Mouse (Mus musculus) liver, embryonic 15.5 days (tissue): ENCODE data around the gene Ptms. TPM values are rescaled to one million over a fixed set of nuclear protein-coding genes. Genes with fewer than 3 reads are reported as not detected.
"Not testable (repeated sequence)": the region's sequence is repeated elsewhere in the genome, so short reads cannot be mapped to it uniquely, and the experiment has no call there.

Source experiments
- ATAC-seq: fragments of 200-750 bp; cut with Nextera tagmentation; 2 replicates; pipeline ENCODE4 v1.8.0; 2017; ENCODE audit warnings: moderate number of reproducible peaks, mild to moderate bottlenecking, moderate library complexity; ENCODE audit not compliant: insufficient read depth
- H3K27ac ChIP-seq: fragments of 300-500 bp; sonication (generic); replicated peaks from 2 replicates; pipeline ENCODE4 v1.5.1; 2015; ENCODE audit warnings: mild to moderate bottlenecking, inconsistent platforms
- H3K27me3 ChIP-seq: fragments of 300-500 bp; sonication (generic); 2 replicates; pipeline ENCODE4 v1.6.1; 2015; ENCODE audit warnings: mild to moderate bottlenecking, inconsistent platforms
- H3K36me3 ChIP-seq: fragments of 300-500 bp; sonication (generic); replicated peaks from 2 replicates; pipeline ENCODE4 v1.6.1; 2015; ENCODE audit warnings: moderate library complexity, mild to moderate bottlenecking, inconsistent platforms
- H3K4me1 ChIP-seq: fragments of 300-500 bp; sonication (generic); replicated peaks from 2 replicates; pipeline ENCODE4 v1.6.1; 2015; ENCODE audit warnings: inconsistent platforms
- H3K4me2 ChIP-seq: fragments of 300-500 bp; sonication (generic); 2 replicates; pipeline ENCODE4 v1.6.1; 2015; ENCODE audit warnings: moderate library complexity, mild to moderate bottlenecking, inconsistent platforms
- H3K4me3 ChIP-seq: fragments of 300-500 bp; sonication (generic); replicated peaks from 2 replicates; pipeline ENCODE4 v1.5.1; 2015; ENCODE audit warnings: mild to moderate bottlenecking, inconsistent platforms
- H3K9ac ChIP-seq: fragments of 300-500 bp; sonication (generic); 2 replicates; pipeline ENCODE4 v1.6.1; 2015; ENCODE audit warnings: moderate library complexity, mild to moderate bottlenecking, inconsistent platforms
- H3K9me3 ChIP-seq: fragments of 300-500 bp; sonication (generic); replicated peaks from 2 replicates; pipeline ENCODE4 v1.6.1; 2016; ENCODE audit warnings: inconsistent platforms
- WGBS: fragments of 180-500 bp; shearing (Covaris S2); methylation state at CpG from one replicate; pipeline ENCODE4 v1.1.7; 2015; ENCODE audit warnings: mixed read lengths; ENCODE audit not compliant: insufficient replicate concordance; 5-methylcytosine and 5-hydroxymethylcytosine counted together
- polyA plus RNA-seq: library from polyadenylated mRNA; unstranded; fragments of >200 nt; fragmentation: Nextera tagmentation; extraction: Ambion mirVana; gene quantifications from 2 replicates; pipeline ENCODE4 v1.2.1, GENCODE M21; 2015

Gene Ptms
- polyA plus RNA-seq, 1 experiment from 2014 or later, result 56.2 TPM

DNA sequence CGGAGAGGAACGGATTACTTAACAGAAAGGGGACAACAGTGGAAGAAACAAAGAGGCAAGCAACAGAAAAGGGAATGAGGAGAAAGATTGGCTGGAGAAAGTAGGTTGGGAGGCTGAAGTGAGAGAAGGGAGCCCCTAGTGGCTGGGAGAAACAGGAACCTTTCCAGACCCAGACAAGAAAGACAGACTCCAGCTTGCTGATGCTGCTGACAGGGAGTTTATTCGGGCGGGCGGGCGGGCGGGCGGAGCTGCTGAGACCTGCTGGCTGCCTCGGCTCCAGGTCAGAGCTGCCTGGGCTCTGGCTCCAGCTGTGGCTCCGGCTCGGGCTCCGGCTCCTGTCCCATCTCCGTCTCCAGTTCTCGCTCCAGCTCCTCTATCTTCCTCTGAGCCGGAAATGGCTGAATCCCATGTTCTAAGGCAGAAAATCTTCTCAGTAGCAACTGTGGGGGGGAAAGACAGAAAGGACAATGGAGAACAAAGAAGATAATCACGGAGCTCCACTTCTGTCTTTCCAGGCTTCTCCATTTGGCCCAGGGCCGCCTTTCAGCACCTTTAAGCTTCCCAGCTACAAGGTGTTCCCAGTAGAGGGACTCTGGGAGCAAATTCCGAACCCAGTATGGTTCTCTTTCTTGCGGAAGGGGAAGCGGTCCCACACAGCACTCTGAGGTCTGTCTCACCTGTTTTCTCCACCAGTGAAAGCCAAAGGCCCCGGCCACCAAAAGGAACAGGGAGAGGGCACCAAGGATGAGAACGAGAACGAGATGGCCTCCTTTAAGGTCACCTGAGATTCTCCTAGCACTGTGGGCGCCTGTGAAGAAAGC is 15.5 kb downstream of the Ptms start:
- H3K4me2 ChIP-seq, result peak overlapping the region; percentile 94
- ATAC-seq, result peak; percentile 59
- WGBS, result 25% methylated on average over 24 of the region's 24 CpGs

DNA sequence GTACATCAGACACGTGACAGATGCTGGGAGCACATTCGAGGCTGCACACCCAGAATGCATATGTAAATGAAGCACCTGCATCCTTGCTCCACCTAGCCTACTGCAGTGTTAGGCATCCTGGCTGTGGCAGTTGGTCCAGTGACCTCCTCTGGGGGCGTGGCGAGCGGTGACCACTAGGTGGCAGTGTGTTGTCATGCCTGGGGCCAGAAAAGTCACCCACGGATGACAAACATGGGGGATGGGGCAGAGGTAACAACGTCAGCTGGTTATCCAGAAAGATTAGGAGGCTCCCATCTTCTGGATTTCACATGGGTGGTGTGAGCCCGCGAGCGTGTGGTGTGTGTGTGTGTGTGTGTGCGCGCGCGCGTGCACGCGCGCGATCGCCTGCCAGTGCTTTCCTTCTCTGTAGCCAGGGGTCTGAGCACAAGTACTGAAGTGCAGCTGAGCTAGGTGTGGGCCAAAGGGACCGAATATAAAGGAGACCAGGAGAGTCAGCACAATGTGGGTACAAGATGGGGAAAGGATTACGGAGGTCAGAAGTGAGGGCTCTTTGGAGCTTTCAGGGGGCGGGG is 16.2 kb downstream of the Ptms start:
- under 1% methylated on average over 23 of the region's 23 CpGs for WGBS

More for the DNA sequence above, 15.5 kb downstream of the Ptms start:
- peak overlapping the region; percentile 81 for H3K27ac ChIP-seq
- H3K27me3 ChIP-seq, result peaks cover 16% of the 10 kb centered on the region
- no peaks in the 10 kb centered on the region for H3K9me3 ChIP-seq
- H3K4me1 ChIP-seq, result peaks cover 12% of the 10 kb centered on the region
- H3K36me3 ChIP-seq, result no peaks in the 10 kb centered on the region
- peak overlapping the region; percentile 51 for H3K9ac ChIP-seq
- peak overlapping the region; percentile 65 for H3K4me3 ChIP-seq

DNA sequence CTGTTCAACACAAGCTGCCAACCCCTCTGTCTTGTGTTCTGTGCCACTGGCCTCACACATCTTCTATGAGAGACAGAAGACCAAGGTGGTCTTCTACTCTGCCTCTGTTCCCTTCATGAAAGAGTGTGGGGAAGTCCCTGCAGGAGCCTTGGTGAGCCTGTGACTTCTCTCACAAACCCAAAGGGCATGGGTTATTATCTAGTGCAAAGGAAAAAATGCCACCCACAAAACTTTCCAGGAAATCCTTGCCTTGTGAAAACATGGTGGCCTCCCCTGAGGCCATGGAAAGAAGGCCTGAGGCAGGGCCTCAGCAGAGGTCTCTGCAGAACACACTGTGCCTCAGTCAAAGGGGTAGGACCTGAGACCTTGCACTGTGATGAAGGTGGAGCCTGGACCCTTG is 18.1 kb downstream of the Ptms start:
- H3K9ac ChIP-seq, result no peak overlapping the region

More for the DNA sequence above, 16.2 kb downstream of the Ptms start:
- Histone ChIP-seq H3K36me3 (no peaks in the 10 kb centered on the region), H3K4me3 (peak overlapping the region; percentile 65), H3K27me3 (peaks cover 9% of the 10 kb centered on the region), H3K9ac (peak overlapping the region; percentile 51), H3K9me3 (no peaks in the 10 kb centered on the region), H3K4me1 (peaks cover 12% of the 10 kb centered on the region), H3K4me2 (peak overlapping the region; percentile 94), H3K27ac (peak overlapping the region; percentile 81)
- ATAC-seq, result peak; percentile 75

DNA sequence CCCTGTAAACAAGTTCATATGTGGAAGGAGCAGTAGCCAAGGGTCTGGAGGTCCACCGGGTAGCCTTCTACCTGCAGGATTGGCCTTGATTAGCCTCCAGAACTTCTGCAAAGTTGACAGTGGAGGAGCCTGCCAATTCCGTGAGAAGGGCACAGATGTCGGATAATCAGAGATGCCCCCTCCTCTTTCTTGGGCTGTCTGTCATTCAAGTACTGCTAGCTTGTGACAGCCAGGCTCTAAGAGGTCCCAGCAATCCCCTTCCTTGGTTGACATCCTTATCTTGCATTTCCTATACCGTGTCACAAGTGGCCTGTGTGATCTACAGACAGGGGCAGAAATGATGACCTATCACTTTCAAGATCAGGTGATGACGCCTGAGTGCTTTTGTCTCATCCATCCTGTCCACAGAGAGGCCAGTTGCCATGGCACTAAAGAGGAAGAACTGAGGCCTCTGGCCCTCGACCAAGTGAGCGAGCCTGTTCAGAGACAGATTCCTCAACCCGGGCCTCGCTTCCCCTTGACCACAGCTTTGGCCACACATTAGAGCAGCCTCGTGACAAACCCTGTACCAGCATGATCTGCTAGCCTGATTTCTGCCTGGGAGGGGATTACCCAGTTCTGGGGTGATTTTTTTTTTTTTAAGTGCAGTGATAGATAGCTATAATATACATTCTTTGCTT is 19.0 kb downstream of the Ptms start:
- H3K9ac ChIP-seq, result no peak overlapping the region
- H3K9me3 ChIP-seq, result no peaks in the 10 kb centered on the region
- no peak overlapping the region for H3K27ac ChIP-seq
- no peaks in the 10 kb centered on the region for H3K36me3 ChIP-seq
- H3K4me3 ChIP-seq, result no peak overlapping the region
- no peak for ATAC-seq
- peaks cover 12% of the 10 kb centered on the region for H3K4me1 ChIP-seq
- H3K27me3 ChIP-seq, result no peaks in the 10 kb centered on the region; the same call in 1 of the 2 replicates
- 23% methylated on average over 10 of the region's 10 CpGs for WGBS
- no peak overlapping the region for H3K4me2 ChIP-seq

More for the DNA sequence above, 18.1 kb downstream of the Ptms start:
- Histone ChIP-seq H3K27me3 (no peaks in the 10 kb centered on the region; the same call in 1 of the 2 replicates), H3K9me3 (no peaks in the 10 kb centered on the region), H3K4me1 (peaks cover 12% of the 10 kb centered on the region), H3K4me2 (no peak overlapping the region), H3K27ac (no peak overlapping the region), H3K4me3 (no peak overlapping the region), H3K36me3 (no peaks in the 10 kb centered on the region)
- ATAC-seq, result no peak

DNA sequence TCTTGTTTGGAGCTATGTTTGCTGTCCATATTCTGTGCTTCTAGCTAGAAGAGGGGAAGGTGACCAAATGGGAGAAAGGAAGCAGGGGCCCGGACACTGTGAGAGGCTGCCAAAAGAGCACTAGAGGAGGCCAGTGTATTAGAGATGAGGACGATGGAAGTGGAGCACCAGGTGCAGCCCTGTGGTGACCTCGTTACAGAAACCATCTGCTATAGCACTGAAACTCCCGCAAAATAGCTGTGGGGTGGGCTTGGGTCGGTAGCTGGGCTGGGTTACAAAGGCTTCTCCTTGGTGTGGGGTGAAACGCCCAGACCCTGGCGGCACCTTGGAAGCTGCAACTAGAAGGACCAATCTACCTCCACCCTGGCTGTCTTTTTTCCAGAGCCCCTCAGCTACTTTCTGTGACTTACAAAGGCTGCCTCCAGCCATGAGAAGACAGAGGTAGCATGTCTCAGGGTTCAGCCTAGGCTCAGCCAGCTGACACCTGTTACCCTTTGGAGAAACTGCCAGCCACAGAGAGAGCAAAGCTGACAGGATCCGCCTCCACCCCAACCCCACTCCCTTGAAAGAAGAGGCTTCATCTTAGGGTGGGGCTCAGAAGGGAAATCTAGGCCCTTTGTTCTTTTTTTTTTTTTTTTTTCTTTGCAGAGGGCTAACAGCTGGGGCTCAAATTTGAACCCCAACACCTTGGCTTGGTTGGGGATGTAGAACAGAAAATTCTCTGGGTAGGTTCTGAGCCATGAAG is 19.7 kb downstream of the Ptms start:
- no peak for ATAC-seq
- Histone ChIP-seq H3K4me3 (no peak overlapping the region), H3K4me1 (peaks cover 12% of the 10 kb centered on the region), H3K27me3 (no peaks in the 10 kb centered on the region; the same call in 1 of the 2 replicates), H3K36me3 (no peaks in the 10 kb centered on the region), H3K4me2 (no peak overlapping the region), H3K27ac (no peak overlapping the region), H3K9me3 (no peaks in the 10 kb centered on the region), H3K9ac (no peak overlapping the region)
- WGBS, result 61% methylated on average over 8 of the region's 8 CpGs

DNA sequence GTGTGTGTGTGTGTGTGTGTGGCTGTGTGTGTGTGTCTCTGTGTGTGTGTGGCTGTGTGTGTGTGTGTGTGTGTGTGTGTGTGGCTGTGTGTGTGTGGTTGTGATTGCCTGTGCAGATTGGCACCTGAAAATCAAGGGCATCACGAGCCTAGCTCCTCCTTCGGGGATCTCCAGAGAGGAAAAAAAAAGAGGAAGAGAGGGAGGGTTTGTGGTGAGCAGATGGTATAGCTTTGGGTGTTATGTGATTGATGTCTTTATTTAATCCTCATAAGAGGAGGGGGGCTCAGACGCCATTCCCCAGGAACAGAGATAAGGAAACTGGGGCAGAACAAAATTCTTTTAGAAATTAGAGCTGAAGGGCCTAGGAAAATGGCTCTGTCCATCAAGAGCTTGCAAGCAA is 21.5 kb downstream of the Ptms start:
- no peak for ATAC-seq
- H3K27ac ChIP-seq, result no peak overlapping the region
- WGBS, result 8% methylated on average over 3 of the region's 3 CpGs
- H3K27me3 ChIP-seq, result no peaks in the 10 kb centered on the region; the same call in 1 of the 2 replicates
- H3K4me2 ChIP-seq, result no peak overlapping the region
- no peaks in the 10 kb centered on the region for H3K4me1 ChIP-seq
- H3K4me3 ChIP-seq, result no peak overlapping the region
- no peaks in the 10 kb centered on the region for H3K9me3 ChIP-seq
- H3K36me3 ChIP-seq, result no peaks in the 10 kb centered on the region
- H3K9ac ChIP-seq, result no peak overlapping the region

DNA sequence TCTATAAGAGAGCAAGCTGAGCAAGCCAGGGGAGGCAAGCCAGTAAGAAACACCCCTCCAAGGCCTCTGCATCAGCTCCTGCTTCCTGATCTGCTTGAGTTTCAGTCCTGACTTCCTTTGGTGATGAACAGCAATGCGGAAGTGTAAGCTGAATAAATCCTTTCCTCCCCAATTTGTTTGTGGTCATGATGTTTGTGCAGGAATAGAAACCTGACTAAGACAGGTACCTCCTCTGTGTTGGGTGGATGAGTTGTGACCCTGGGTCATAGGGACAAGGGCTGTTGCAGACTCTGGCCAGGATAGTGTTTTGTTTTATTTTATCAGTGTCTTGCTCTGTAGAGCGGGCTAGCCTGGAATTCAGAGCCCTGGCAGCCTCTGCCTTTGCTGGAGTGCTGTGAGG is 25.8 kb downstream of the Ptms start:
- 68% methylated on average over 2 of the region's 2 CpGs for WGBS
- H3K4me2 ChIP-seq, H3K4me1 ChIP-seq, H3K36me3 ChIP-seq, ATAC-seq, H3K9me3 ChIP-seq, H3K4me3 ChIP-seq, H3K27me3 ChIP-seq, H3K9ac ChIP-seq, H3K27ac ChIP-seq: not testable (repeated sequence)

DNA sequence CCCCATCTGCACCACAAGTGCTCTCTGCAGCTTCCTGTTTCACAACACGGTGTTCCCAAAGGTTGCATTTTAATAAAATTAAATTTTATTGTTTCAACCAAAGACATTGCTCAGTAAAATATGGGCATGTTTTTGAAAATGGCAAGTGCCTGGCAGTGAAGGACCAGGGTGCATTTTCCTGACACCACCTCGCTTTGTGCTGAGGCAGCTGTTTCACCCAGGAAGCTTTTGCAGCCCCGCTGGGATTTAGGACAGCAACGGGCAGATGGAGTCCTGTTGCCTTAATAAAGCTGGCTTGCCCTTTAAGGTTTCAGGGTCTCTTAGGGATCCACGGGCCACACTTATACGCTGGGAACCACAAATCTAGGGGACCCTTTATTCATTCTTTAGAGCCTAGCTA is 28.9 kb downstream of the Ptms start:
- H3K4me2 ChIP-seq, result no peak overlapping the region
- no peaks in the 10 kb centered on the region for H3K9me3 ChIP-seq
- 43% methylated on average over 6 of the region's 6 CpGs for WGBS
- no peaks in the 10 kb centered on the region for H3K36me3 ChIP-seq
- ATAC-seq, result no peak
- no peak overlapping the region for H3K27ac ChIP-seq
- H3K4me1 ChIP-seq, result no peaks in the 10 kb centered on the region
- no peak overlapping the region for H3K9ac ChIP-seq
- H3K27me3 ChIP-seq, result no peaks in the 10 kb centered on the region
- no peak overlapping the region for H3K4me3 ChIP-seq

DNA sequence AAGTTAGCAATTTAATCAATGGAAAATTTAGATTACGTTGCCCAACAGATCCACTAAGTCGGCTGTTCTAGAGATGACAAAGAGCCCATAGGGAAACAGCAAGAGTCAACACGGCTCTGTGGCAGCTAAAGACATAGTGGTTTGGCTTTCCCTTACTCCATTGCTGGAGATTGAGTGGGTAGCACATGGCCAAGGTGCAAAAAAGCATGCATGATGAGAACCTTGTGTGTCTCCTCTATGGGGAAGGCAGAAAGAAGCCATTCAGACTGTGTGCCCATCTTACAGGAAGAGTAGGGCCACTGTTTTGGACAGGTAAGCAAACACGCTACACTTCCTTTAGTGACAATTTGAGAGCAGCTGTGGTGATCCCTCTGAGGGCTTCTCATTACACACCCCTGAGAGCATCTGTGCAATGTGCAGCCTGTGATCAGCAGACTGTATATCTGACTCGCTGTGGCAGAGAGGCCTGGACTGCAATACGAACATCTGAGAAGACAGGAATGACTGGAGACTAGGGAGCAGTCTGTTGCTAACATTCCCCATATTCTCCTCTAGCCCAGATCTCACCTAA is 31.3 kb downstream of the Ptms start:
- no peaks in the 10 kb centered on the region for H3K9me3 ChIP-seq
- H3K4me2 ChIP-seq, result no peak overlapping the region
- 71% methylated on average over 6 of the region's 6 CpGs for WGBS
- no peaks in the 10 kb centered on the region for H3K36me3 ChIP-seq
- no peak overlapping the region for H3K27ac ChIP-seq
- H3K27me3 ChIP-seq, result no peaks in the 10 kb centered on the region
- no peak for ATAC-seq
- no peaks in the 10 kb centered on the region for H3K4me1 ChIP-seq
- no peak overlapping the region for H3K9ac ChIP-seq
- no peak overlapping the region for H3K4me3 ChIP-seq

DNA sequence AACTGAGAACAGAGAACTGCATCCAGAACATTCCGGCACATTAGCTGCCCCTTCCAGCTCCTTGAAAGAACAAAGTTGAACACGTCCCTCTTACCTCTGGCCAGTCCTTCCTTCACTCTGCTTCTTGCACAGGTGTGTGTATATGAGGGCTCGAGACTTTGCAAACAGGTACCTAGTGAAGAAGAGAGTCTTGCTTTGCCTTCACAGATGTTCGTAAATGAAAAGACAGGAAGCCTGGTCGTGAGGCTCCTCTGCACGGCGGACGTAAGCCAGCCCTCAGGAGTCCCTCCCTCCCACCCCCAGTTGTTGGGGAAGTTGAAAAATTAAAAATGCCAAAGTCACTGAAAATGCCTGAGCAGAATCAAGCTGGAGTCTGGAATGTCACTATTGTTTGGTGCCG is 31.9 kb downstream of the Ptms start, which contains the start of gene Cd4:
Gene Cd4, minus strand, starts transcription at position 236 of the 400 bp plus-strand sequence.
- WGBS, result 51% methylated on average over 9 of the region's 9 CpGs
- Histone ChIP-seq H3K27me3 (no peaks in the 10 kb centered on the region), H3K4me3 (no peak within 1 kb of the TSS), H3K9me3 (no peaks in the 10 kb centered on the region), H3K4me2 (no peak within 1 kb of the TSS), H3K9ac (no peak within 1 kb of the TSS), H3K27ac (no peak within 1 kb of the TSS), H3K36me3 (no peaks in the 10 kb centered on the region), H3K4me1 (no peaks in the 10 kb centered on the region)
- ATAC-seq, result no peak
